Mouse (Mus musculus) bone marrow macrophage, adult 2 months (primary cell): Measurements from ENCODE around the gene Bmpr1b.

Source experiments
- CTCF ChIP-seq: IDR thresholded peaks from 2 replicates; pipeline ENCODE4 v1.5.1; 2012; ENCODE audit warnings: low read depth, mild to moderate bottlenecking, low read length, moderate library complexity
- POLR2A ChIP-seq: IDR thresholded peaks from 2 replicates; pipeline ENCODE4 v1.6.1; 2012; ENCODE audit warnings: mild to moderate bottlenecking, low read depth, low read length, borderline replicate concordance

DNA sequence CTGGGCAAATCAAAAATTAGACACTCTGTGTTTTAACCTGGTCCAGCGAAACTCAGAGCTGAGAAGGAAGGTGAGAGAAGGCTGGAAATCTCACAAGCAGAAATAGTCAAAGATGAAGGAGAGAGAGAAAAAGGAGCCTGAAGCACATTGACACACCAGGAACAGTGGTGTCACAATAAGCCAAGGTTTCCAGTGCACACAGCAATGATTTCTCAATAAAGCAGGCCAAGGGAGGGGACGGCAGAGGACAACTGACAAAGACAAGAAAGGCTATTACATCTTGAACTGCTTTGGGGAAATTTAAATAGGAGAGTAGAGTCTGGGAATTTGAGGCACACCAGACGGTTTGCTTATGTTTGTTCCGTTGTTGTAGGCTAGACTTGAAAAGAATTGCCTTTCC, 314.9 kb downstream of the Bmpr1b start:
- TF ChIP-seq CTCF (no peak), POLR2A (no peak)
